ENCODE assay signal across 19 mouse cellular contexts in the genomic region with DNA sequence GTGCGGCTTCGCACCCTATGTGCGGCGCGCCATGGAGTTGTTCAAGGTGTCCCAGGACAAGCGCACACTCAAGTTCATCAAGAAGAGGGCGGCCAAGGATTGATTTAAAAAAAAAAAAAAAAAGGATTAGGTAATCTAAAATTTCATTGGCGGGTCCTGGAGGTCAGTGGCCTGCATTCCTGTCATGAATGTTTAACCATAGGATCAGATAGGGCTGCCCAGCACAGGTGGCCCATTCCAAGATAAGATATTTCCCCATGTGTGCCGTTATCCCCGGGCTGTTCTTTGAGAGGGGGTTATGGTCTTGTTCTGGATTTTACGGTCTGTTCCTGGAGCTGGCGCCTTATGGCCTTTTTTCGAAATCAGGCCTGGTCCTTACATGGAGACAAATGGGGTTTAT. TPM values are rescaled to one million over a fixed set of nuclear protein-coding genes. Genes with fewer than 3 reads are reported as not detected.
"Had no signal": no experiment of that assay in that cellular context is flagged by ENCODE, and none has a peak within 500 bp of the region (broad histone marks: within the 10 kb centered on the region; RNA-seq: fewer than 3 reads in every experiment).

No protein-coding gene starts in this region.

- H3K4me3 ChIP-seq: limb, embryonic 12.5 days; limb, embryonic 15.5 days; lung, embryonic 15.5 days; megakaryocyte, embryonic 14.5 days; midbrain, embryonic 10.5 days; midbrain, embryonic 13.5 days had no signal

- ATAC-seq: midbrain, embryonic 13.5 days; midbrain, embryonic 16.5 days had no signal

- H3K4me2 ChIP-seq: limb, embryonic 12.5 days; limb, embryonic 15.5 days; lung, embryonic 15.5 days; midbrain, embryonic 13.5 days had no signal

- H3K27me3 ChIP-seq: limb, embryonic 12.5 days; lung, embryonic 15.5 days; midbrain, embryonic 13.5 days had no signal

- H3K27ac ChIP-seq: kidney, postnatal 0 days; limb, embryonic 12.5 days; limb, embryonic 15.5 days; lung, embryonic 15.5 days; midbrain, embryonic 10.5 days; midbrain, embryonic 13.5 days had no signal

- H3K9me3 ChIP-seq: limb, embryonic 12.5 days; limb, embryonic 15.5 days; lung, embryonic 15.5 days; midbrain, embryonic 10.5 days; midbrain, embryonic 13.5 days had no signal

- DNase-seq: kidney, adult 18-20 months; kidney, adult 9 months; kidney, postnatal 36 days; left cerebral cortex, postnatal 4 days; lung, adult 18-20 months; lung, postnatal 10 days; lung, postnatal 36 days; right cerebral cortex, postnatal 4 days; thymus, adult 18-20 months; thymus, postnatal 36 days had no signal

- H3K36me3 ChIP-seq: limb, embryonic 12.5 days; limb, embryonic 15.5 days; lung, embryonic 15.5 days; midbrain, embryonic 10.5 days; midbrain, embryonic 13.5 days had no signal

- H3K9ac ChIP-seq: limb, embryonic 12.5 days; limb, embryonic 15.5 days; lung, embryonic 15.5 days; midbrain, embryonic 13.5 days had no signal

- H3K4me1 ChIP-seq: limb, embryonic 12.5 days; limb, embryonic 15.5 days; lung, embryonic 15.5 days; midbrain, embryonic 13.5 days had no signal

RNA-seq across cellular contexts. Expression of a gene that starts 11.1 kb away (rescaled TPM):
- total RNA-seq: monocyte, adult 5-6 weeks had no signal
